Mouse (Mus musculus) thymus, postnatal 10 days (tissue): ENCODE results near the gene Phf21a.

ENCODE experiments used
- DNase-seq, 2 experiments: peaks; one replicate each; pipeline ENCODE4 v3.0.0; 2021; ENCODE audit warnings: low spot score in 2 of 2

The Phf21a gene

DNA sequence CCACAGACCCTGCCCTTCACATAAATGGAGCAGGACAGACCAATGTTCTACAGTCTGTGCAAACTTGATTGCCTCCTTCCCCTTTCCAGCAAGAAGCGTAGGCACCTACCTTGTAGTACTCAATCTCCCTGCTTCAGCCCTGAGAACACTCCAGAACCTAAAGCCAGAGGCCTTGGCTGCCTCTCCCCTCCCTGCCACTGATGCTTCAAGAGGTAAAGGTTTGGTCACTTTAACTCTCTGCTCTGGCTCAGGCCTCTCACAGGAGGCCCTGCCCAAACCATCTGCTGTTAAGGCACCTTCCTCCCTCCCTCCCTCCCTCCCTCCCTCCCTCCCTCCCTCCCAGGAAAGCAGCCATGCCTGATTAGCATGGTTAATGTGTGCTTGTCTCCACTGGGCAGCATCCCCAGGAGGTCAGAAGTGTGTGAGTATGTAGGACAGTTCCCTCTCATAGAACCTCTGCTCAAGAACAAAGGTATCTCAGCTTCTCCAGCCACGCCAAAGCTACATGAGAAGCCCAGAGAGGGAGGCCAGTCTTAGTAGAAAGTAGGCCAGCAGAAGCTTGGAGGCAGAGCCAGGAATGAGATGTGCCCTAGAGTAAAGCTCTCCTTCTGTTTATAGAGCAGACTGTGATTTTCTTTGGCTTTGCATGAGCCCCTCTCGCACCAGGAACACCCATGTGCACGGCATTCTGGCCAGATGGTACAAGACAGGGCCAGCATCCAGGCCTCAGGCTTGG lies 309.8 kb downstream of the Phf21a start:
- DNase-seq: no peak

DNA sequence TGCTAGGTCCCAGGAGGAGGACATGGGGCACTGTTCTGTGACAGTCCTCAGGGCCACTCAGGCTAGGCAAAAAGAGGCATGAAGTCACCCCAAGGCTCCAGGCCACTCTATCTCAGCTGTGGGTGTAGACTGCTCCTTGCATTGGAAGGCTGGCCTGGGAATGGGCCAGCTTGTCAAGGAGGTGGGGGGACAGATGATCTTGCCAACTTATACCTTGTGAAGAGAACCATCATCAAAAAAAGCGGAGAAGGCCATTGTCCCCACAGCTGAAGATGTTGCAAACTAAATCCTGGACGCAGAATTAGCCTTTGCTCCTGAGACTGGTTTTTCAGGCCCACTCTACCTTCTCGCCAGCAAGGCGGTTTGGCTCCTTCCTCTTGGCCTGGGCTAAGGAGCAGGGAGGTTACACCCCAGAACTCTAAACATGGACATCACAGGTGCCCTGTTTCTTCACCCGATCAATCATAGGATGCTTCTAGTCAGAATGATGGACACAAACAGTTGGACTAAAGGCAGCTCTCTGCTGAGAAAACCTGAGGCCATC lies 310.9 kb downstream of the Phf21a start:
- no peak for DNase-seq

DNA sequence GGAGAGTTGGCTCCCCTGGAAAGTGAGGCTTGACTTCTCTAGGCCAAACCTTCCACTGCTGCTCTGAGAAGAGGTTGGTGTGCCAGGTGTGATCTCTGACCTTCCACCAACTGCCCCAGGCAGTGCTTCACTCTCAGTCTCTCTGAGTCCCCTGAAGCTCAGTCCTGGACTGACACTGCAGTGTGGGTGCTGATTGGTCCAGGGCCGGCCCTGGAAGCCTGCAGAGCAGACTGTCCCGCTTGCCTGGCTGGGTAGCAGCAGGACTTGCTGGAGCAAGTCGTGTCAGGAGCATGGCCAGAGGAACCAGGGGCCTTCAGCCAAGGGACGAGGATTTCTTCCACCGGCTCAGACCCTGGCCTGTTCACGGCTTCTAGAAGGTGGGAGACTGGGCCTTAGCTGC lies 311.8 kb downstream of the Phf21a start:
- DNase-seq: no peak

DNA sequence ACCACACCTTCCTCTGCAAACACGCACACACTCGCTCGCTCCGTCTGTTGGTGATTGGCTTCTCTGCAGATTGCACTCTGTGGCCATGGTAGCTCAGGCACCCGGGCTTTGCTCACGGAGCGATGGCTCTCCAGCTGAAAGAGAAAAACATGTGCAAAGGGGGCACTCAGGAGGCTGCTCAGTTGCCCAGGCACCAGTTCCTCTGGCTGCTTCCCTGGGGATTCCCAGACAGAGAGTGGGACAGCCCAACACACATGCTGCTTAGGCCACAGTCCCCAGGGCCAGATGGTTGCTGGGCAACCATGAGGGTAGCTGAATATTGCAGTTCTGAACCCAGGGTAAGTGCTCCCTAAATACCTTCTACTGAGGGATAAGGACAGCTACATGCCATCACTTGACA lies 312.8 kb downstream of the Phf21a start:
- no peak for DNase-seq

DNA sequence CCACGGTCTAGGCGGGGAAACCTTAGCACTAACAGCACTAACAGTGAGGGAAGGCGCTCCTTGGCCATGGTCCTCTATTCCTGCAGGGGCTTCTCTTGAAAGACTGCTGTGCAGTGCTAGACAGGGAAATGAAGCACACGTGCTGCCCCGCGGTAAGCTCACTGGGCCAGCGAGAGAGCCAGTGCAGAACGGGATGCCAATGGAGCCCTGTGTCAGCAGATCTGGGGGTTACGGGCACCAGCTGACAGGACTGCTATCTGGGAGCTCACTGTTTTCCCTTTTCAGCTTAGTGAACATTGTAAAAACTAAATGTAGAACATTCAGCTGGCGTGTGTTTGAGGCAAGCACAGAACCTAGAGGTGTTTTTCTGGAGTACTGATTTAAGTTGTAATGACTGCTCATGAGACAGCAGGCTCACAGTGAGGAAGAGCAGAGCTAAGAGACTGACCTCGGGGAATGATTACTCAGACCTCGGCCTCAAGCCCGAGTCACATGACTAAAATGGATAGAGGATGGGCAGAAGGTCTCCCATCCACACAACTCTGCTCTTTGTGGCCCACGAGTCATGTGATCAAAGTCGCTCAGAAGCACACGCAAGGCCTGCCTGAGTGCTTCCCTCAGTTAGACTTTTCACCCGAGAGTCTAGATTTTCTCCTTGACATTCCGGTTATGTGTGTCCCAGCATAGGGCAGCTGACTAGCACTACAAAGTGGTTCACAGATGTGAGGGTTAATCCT lies 315.6 kb downstream of the Phf21a start:
- no peak for DNase-seq

DNA sequence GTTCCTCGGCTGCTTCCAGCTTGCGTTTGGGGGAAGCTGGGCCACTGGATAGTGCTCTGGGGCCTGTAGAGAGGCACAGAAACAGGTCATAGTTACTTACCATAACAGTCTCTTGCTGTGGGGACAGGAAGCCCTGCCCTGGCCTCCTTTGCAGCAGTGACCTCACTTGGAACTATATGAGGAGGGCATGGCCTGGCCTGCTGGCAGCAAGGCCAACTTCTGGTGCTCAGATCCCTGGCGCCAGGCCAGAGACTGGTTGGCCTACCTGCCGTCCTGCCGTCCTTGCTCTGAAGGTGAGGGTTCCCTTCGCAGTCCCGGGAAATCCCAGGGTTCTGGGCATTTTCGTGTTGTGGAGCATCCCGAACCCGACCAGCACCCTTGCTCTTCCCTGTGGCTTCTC lies 318.8 kb downstream of the Phf21a start:
- DNase-seq: no peak
